Mouse (Mus musculus): ENCODE measurements at regions not wholly inside any gene's neighbourhood (a gene's known extent, or its start where the extent isn't known, plus 50 kb on each side); places are given as distances from the start of the nearest gene placed in this dataset.
A peak's percentile ranks its signal among the peaks of the same experiment; 100 is the strongest.

GRCm38 (mm10) chr11:89856184-89856769 is 78.8 kb upstream of the Ankfn1 start:
- no peak for TF ChIP-seq CTCF (IDR thresholded peaks at IDR 0.05)
- H3K4me3 ChIP-seq: no peak overlapping the region
- no peak overlapping the region for H3K27ac ChIP-seq
- intact Hi-C loops (cut with DNase I): no loop called here
- DNase-seq (ENCODE audit: extremely low spot score in 1 of 2, low spot score in 2 of 2): no peak

GRCm38 (mm10) chr11:89841853-89842252 is 64.4 kb upstream of the Ankfn1 start:
- intact Hi-C loops (cut with DNase I): no loop called here

GRCm38 (mm10) chr11:89839671-89840327 is 62.3 kb upstream of the Ankfn1 start:
- no peak for DNase-seq (ENCODE audit: extremely low spot score in 1 of 2, low spot score in 2 of 2)

More at GRCm38 (mm10) chr11:89841853-89842252, 64.4 kb upstream of the Ankfn1 start:
- DNase-seq (ENCODE audit: extremely low spot score in 1 of 2, low spot score in 2 of 2): no peak
- Histone ChIP-seq H3K27ac (no peak overlapping the region), H3K4me3 (no peak overlapping the region)
- no peak for TF ChIP-seq CTCF (IDR thresholded peaks at IDR 0.05)

GRCm38 (mm10) chr11:89837995-89838394 is 60.5 kb upstream of the Ankfn1 start:
- DNase-seq (ENCODE audit: extremely low spot score in 1 of 2, low spot score in 2 of 2): no peak
- Histone ChIP-seq H3K27ac (no peak overlapping the region), H3K4me3 (no peak overlapping the region)
- TF ChIP-seq CTCF (IDR thresholded peaks at IDR 0.05): peak; percentile 13
- intact Hi-C loops (cut with DNase I): no loop called here

More at GRCm38 (mm10) chr11:89839671-89840327, 62.3 kb upstream of the Ankfn1 start:
- Histone ChIP-seq H3K27ac (no peak overlapping the region), H3K4me3 (no peak overlapping the region)
- no peak for TF ChIP-seq CTCF (IDR thresholded peaks at IDR 0.05)
- intact Hi-C loops (cut with DNase I): no loop called here

GRCm38 (mm10) chr11:89836897-89837296 is 59.4 kb upstream of the Ankfn1 start:
- no peak overlapping the region for H3K27ac ChIP-seq
- H3K4me3 ChIP-seq: no peak overlapping the region
- intact Hi-C loops (cut with DNase I): no loop called here
- no peak for TF ChIP-seq CTCF (IDR thresholded peaks at IDR 0.05)
- DNase-seq (ENCODE audit: extremely low spot score in 1 of 2, low spot score in 2 of 2): no peak

GRCm38 (mm10) chr11:89834068-89834467 is 56.6 kb upstream of the Ankfn1 start:
- no peak for DNase-seq (ENCODE audit: extremely low spot score in 1 of 2, low spot score in 2 of 2)
- H3K4me3 ChIP-seq: no peak overlapping the region
- TF ChIP-seq CTCF (IDR thresholded peaks at IDR 0.05): no peak
- no peak overlapping the region for H3K27ac ChIP-seq
- intact Hi-C loops (cut with DNase I): no loop called here

- Histone ChIP-seq H3K4me3 (no peak overlapping the region), H3K27ac (no peak overlapping the region)
- DNase-seq (ENCODE audit: extremely low spot score in 1 of 2, low spot score in 2 of 2): no peak
- intact Hi-C loops (cut with DNase I): no loop called here
- TF ChIP-seq CTCF (IDR thresholded peaks at IDR 0.05): no peak
Measured at GRCm38 (mm10) chr11:89831577-89832110, 54.2 kb upstream of the Ankfn1 start.

Measured in left cerebral cortex, adult 2 months (tissue).